Mouse (Mus musculus): Measurements from ENCODE around the gene Olfr305. TPM values are rescaled to one million over a fixed set of nuclear protein-coding genes. Genes with fewer than 3 reads are reported as not detected.
"Not testable (repeated sequence)": the region's sequence is repeated elsewhere in the genome, so short reads cannot be mapped to it uniquely, and the experiment has no call there.

Olfr305 gene
- polyA plus RNA-seq (2015; fragmentation: Nextera tagmentation; extraction: Ambion mirVana), result not detected in 2 replicates

DNA sequence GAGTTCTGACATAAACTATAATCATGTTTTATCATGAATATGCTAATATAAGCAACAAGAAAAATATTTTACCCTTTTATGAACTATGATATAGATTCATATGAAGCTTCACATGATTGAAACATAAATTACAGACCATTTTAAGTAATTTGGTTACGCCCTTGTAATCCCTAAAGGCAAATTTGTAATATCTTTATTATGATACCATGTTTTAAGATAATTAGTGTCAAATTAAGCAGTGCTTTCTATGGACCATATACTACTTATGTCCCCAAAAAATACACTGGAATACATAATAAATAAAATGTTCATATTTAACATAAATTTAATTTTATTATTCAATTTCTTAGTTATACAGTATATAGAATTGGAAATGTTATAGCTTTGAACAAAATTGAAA lies at the start of gene Olfr305:
Gene Olfr305, minus strand, starts transcription at position 101 of the 400 bp plus-strand sequence.
- no peak for ATAC-seq (ENCODE audit: low FRiP score)
- Histone ChIP-seq H3K36me3 (no peaks in the 10 kb centered on the region), H3K4me3 (no peak within 1 kb of the TSS), H3K27me3 (no peaks in the 10 kb centered on the region), H3K27ac (no peak within 1 kb of the TSS), H3K9me3 (no peaks in the 10 kb centered on the region), H3K9ac (no peak within 1 kb of the TSS), H3K4me2 (no peak within 1 kb of the TSS), H3K4me1 (replicated peaks) (no peaks in the 10 kb centered on the region)
- WGBS, result 81% methylated on average over 1 of the region's 1 CpGs

DNA sequence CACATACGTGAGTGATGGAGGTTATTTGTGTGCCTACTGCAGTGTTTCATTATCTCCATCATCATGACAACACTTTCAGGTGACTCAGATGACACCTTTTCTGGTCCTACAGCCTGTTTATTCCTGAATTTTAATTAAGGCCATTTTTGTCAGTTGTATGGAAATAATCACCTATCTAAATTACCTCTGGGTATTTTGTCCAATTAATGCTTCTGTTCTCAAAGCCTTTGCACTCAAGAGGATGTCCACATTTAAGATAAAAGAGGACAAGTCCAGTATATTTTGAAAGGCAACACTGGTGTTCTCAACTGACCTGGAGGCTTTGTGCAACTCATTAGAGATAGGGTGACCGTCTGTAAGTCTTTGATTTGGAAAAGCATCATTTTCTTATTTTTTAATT lies 36.8 kb upstream of the Olfr305 start, which contains the start of gene Olfr301:
Gene Olfr301, plus strand, starts transcription at position 301 of the 400 bp plus-strand sequence.
- WGBS, result 88% methylated on average over 2 of the region's 2 CpGs
- Histone ChIP-seq H3K27me3 (no peaks in the 10 kb centered on the region), H3K36me3 (no peaks in the 10 kb centered on the region), H3K9ac (no peak within 1 kb of the TSS), H3K4me3 (no peak within 1 kb of the TSS), H3K4me1 (replicated peaks) (no peaks in the 10 kb centered on the region), H3K9me3 (no peaks in the 10 kb centered on the region), H3K4me2 (no peak within 1 kb of the TSS), H3K27ac (no peak within 1 kb of the TSS)
- ATAC-seq (ENCODE audit: low FRiP score), result no peak

DNA sequence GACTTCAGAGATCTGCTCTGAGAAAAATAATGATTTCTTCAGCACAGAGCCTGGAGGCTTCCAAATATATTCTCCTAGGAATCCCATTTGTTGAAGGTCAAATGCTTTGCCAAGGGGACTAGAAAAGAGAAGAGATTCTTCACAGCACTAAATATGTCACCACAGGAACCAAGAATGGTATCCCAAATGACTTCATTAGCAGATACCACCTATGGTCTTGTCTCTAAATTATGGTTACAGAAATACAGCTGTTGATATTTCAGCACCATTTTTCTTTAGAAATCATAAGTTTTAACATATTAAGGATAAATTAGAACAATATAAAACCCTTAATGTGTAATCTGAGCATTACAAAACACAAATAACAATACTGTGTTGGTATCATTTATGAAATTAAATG lies 31.0 kb upstream of the Olfr305 start, which contains the start of gene Olfr303:
Gene Olfr303, minus strand, starts transcription at position 101 of the 400 bp plus-strand sequence.
- Histone ChIP-seq H3K9ac (no peak within 1 kb of the TSS), H3K4me2 (no peak within 1 kb of the TSS), H3K27me3 (no peaks in the 10 kb centered on the region), H3K9me3 (no peaks in the 10 kb centered on the region), H3K27ac (no peak within 1 kb of the TSS), H3K4me3 (no peak within 1 kb of the TSS), H3K36me3 (no peaks in the 10 kb centered on the region), H3K4me1 (replicated peaks) (no peaks in the 10 kb centered on the region)
- no peak for ATAC-seq (ENCODE audit: low FRiP score)

DNA sequence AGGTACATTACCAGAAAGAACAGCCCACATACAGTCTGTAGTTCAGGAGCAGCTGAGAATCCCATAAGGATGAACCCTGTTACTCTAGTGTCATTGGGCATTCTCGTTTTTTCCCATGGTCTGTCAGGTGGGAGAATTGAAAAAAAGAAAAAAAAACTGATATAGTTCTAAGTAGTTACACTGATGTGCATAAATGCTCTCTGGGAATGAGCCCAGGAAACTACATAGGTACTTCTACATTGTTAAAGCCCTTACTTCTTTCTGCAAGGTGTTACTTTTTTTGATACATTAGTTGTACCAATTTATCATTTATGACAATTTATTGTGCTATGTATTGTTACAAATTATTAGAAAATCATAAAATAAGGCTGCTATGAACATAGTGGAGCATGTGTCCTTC lies 19.8 kb upstream of the Olfr305 start, which contains the start of gene Olfr304:
Gene Olfr304, minus strand, starts transcription at position 101 of the 400 bp plus-strand sequence.
- ATAC-seq (ENCODE audit: low FRiP score), result no peak
- Histone ChIP-seq H3K36me3 (no peaks in the 10 kb centered on the region), H3K9me3 (no peaks in the 10 kb centered on the region), H3K27me3 (no peaks in the 10 kb centered on the region), H3K4me2 (no peak within 1 kb of the TSS), H3K4me1 (replicated peaks) (no peaks in the 10 kb centered on the region), H3K27ac (no peak within 1 kb of the TSS), H3K9ac (no peak within 1 kb of the TSS), H3K4me3 (no peak within 1 kb of the TSS)
- 88% methylated on average over 1 of the region's 1 CpGs for WGBS

DNA sequence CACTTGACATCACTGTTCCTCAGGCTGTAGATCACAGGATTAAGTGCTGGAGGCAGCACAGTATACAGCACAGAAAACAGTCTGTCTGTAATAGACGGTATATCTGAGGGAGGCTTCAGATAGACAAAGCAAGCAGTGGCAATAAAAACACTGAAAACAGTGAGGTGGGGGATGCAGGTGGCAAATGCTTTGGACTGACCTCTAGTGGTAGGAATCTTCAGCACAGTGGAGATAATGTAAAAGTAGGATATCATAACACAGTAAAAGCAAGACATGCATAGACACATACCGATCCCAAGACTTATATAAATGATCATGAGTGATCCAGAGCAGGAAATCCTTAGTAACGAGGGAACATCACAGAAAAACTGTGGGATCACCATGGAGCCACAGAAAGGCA lies 19.0 kb upstream of the Olfr305 start:
- WGBS, result 80% methylated on average over 3 of the region's 3 CpGs
- H3K9me3 ChIP-seq, result no peaks in the 10 kb centered on the region
- no peak overlapping the region for H3K4me2 ChIP-seq
- no peak overlapping the region for H3K27ac ChIP-seq
- H3K9ac ChIP-seq, result no peak overlapping the region
- H3K4me1 ChIP-seq (replicated peaks), result no peaks in the 10 kb centered on the region
- no peaks in the 10 kb centered on the region for H3K36me3 ChIP-seq
- ATAC-seq (ENCODE audit: low FRiP score), result no peak
- H3K4me3 ChIP-seq, result no peak overlapping the region
- no peaks in the 10 kb centered on the region for H3K27me3 ChIP-seq

DNA sequence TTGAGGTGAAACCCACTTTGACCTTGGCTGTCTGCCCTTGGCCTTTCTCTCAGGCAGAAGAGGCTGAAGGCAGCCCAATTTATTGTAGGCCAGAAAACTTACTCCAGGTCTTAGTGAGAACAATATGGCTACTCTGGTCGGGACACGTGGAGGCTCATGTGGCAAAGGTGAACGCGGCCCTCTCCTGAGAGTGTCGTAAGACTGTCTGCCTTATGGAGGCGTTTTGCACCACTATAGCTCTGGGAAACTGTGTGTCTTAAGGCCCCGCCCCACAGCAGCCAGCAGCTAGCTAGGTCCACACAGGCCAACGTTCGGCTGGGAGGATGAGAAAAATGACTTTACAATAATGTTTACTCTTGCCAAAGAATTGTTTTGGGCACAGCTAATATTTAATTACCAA lies 20.4 kb downstream of the Olfr305 start:
- H3K9me3 ChIP-seq; H3K4me1 ChIP-seq (replicated peaks); H3K4me3 ChIP-seq; H3K27ac ChIP-seq; H3K4me2 ChIP-seq; H3K9ac ChIP-seq; H3K27me3 ChIP-seq; H3K36me3 ChIP-seq; ATAC-seq (ENCODE audit: low FRiP score): not testable (repeated sequence)
- 90% methylated on average over 9 of the region's 9 CpGs for WGBS

DNA sequence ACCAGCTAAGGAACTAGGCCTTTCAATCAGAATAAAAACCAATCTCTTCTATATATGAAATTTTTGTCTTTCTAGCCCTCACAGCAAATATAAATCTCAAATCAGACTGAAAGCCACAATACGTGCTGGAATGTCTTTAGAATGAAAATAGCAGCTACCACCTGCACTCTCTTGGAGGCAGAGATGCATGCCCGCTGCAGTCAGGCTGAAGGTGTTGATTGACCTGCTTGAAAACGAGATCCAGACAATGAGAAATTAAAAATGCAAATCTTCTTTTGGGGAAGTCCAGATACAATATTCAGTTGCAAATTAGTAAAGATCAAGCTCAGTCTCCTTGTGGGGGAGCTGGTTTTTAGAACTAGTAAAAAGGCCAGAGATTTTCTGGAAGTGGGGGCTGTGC lies 22.5 kb downstream of the Olfr305 start:
- H3K4me3 ChIP-seq, result no peak overlapping the region
- no peaks in the 10 kb centered on the region for H3K27me3 ChIP-seq
- 74% methylated on average over 3 of the region's 3 CpGs for WGBS
- ATAC-seq (ENCODE audit: low FRiP score), result no peak
- H3K27ac ChIP-seq, result no peak overlapping the region
- no peaks in the 10 kb centered on the region for H3K36me3 ChIP-seq
- H3K9ac ChIP-seq, result no peak overlapping the region
- H3K4me1 ChIP-seq (replicated peaks), result no peaks in the 10 kb centered on the region
- no peaks in the 10 kb centered on the region for H3K9me3 ChIP-seq
- no peak overlapping the region for H3K4me2 ChIP-seq

DNA sequence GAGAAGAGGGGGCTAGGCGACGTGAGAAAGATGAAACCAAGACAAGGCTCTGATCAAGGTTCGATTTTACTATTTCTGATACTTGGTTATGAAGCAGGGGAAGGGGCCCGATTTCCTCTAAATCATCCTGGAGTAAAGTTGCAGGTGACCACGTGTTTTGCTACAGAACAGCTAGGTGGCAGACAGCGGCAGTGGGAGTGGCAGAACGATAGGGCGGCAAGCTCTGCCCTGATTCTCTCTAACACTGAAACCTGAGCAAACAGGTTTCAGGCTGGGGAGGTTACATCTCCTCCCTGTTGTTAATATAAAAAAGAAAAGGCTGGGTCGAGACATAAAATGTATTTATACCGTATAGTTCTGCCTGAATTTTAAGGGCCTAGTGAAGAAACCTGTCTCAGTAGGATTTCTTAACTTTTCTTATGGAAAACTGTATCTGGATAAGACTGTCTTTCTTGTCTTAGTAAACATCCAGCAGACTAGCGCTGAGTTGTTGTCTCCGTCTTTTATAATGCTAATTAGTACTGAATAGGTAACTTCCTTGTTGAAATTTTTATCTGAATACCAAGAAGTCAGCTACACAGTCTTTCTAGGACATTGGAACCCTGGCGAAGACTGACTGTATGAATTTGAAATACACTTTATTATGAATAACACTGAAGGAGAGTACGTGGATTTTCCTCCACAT lies 23.7 kb downstream of the Olfr305 start:
- no peaks in the 10 kb centered on the region for H3K36me3 ChIP-seq
- no peaks in the 10 kb centered on the region for H3K4me1 ChIP-seq (replicated peaks)
- H3K4me3 ChIP-seq, result no peak overlapping the region
- H3K27ac ChIP-seq, result no peak overlapping the region
- no peaks in the 10 kb centered on the region for H3K9me3 ChIP-seq
- no peaks in the 10 kb centered on the region for H3K27me3 ChIP-seq
- H3K9ac ChIP-seq, result no peak overlapping the region
- H3K4me2 ChIP-seq, result no peak overlapping the region
- no peak for ATAC-seq (ENCODE audit: low FRiP score)
- 82% methylated on average over 14 of the region's 14 CpGs for WGBS

DNA sequence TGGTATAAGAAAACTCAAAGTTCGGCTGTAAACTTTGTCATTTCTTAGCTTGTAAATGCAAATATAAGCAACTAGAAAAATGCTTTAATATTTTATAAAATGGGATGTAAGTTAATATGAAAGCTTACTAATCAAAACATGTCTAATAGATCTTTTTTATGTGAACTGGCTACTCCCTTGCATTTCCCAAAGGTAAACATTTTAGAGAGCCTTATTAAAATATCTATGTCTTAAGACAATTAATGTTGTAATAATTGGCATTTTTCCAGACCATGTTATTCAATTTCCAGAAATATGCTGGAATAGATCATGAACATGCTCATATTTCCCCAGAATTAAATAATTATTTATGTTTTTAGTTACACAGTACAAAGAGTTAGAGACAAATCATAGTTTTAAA lies 29.2 kb downstream of the Olfr305 start, which contains the start of gene Olfr307:
Gene Olfr307, minus strand, starts transcription at position 101 of the 400 bp plus-strand sequence.
- no peak within 1 kb of the TSS for H3K9ac ChIP-seq
- no peak within 1 kb of the TSS for H3K4me3 ChIP-seq
- no peak within 1 kb of the TSS for H3K27ac ChIP-seq
- H3K9me3 ChIP-seq, result no peaks in the 10 kb centered on the region
- WGBS, result 72% methylated on average over 1 of the region's 1 CpGs
- no peaks in the 10 kb centered on the region for H3K36me3 ChIP-seq
- no peak for ATAC-seq (ENCODE audit: low FRiP score)
- no peaks in the 10 kb centered on the region for H3K4me1 ChIP-seq (replicated peaks)
- no peaks in the 10 kb centered on the region for H3K27me3 ChIP-seq
- no peak within 1 kb of the TSS for H3K4me2 ChIP-seq

DNA sequence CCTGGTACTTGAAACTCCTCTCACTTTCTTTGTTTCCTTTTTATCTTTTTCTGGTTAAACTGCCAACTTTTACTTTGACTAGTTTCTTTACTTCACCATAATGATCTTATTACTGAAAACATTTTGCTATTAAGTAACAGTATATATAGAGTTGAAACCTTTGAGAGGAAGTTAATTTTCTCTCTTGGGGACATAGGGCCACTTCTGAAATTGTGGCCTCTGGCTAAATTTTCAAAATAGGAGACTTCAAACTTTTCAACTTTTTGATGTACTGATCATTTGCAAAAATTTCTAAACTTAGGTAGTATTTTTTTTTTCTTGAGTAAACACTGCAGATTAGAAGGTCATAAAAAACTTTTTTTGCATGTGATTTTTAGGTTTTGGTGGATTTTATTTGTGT lies 41.2 kb downstream of the Olfr305 start, which contains the start of gene Olfr308:
Gene Olfr308, minus strand, starts transcription at position 101 of the 400 bp plus-strand sequence.
- H3K9me3 ChIP-seq, result no peaks in the 10 kb centered on the region
- H3K9ac ChIP-seq, result no peak within 1 kb of the TSS
- no peak for ATAC-seq (ENCODE audit: low FRiP score)
- no peaks in the 10 kb centered on the region for H3K36me3 ChIP-seq
- no peak within 1 kb of the TSS for H3K4me2 ChIP-seq
- no peaks in the 10 kb centered on the region for H3K4me1 ChIP-seq (replicated peaks)
- no peak within 1 kb of the TSS for H3K4me3 ChIP-seq
- H3K27me3 ChIP-seq, result no peaks in the 10 kb centered on the region
- no peak within 1 kb of the TSS for H3K27ac ChIP-seq

DNA sequence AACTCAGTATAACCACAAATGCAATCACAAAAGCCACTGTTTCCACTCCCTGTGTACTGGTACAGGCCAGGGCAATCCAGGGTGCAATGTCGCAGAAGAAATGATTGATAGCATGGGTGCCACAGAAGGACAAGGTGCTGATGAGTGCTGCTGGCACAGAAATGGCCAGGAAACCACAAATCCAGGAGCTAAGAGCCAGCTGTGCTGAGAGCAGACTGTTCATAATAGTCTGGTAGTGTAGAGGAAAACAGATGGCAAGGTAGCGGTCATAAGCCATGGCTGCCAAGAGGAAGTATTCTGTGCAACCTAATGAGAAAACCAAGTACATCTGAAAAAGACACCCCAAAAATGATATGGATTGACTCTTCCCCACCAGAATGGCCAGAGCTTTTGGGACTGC lies 45.4 kb downstream of the Olfr305 start:
- no peaks in the 10 kb centered on the region for H3K27me3 ChIP-seq
- H3K9me3 ChIP-seq, result no peaks in the 10 kb centered on the region
- H3K36me3 ChIP-seq, result no peaks in the 10 kb centered on the region
- H3K27ac ChIP-seq, result no peak overlapping the region
- H3K4me3 ChIP-seq, result no peak overlapping the region
- ATAC-seq (ENCODE audit: low FRiP score), result no peak
- no peak overlapping the region for H3K4me2 ChIP-seq
- no peak overlapping the region for H3K9ac ChIP-seq
- no peaks in the 10 kb centered on the region for H3K4me1 ChIP-seq (replicated peaks)
- WGBS, result 91% methylated on average over 2 of the region's 2 CpGs

DNA sequence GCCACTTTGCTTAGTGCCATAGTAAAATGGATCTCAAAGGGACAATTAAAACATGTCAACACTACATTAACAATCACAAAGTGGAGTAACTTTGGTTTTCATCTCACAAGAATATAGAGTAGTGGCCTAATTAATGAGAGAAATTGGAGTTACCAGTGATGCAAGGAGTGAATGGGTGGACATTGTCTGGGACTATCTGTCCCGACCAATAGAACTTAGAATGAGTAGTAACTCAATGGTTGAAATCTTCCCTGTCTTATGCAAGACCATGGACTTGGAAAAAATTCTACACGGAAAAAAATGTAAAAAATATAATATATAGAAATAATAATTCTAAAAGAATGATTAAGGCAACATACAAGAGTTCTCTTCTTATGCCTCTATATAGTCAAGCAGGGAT lies 53.1 kb downstream of the Olfr305 start, which contains the start of gene Olfr309:
Gene Olfr309, minus strand, starts transcription at position 101 of the 400 bp plus-strand sequence.
- no peak within 1 kb of the TSS for H3K4me3 ChIP-seq
- no peaks in the 10 kb centered on the region for H3K27me3 ChIP-seq
- no peaks in the 10 kb centered on the region for H3K9me3 ChIP-seq
- 76% methylated on average over 2 of the region's 2 CpGs for WGBS
- H3K4me1 ChIP-seq (replicated peaks), result no peaks in the 10 kb centered on the region
- H3K4me2 ChIP-seq, result no peak within 1 kb of the TSS
- H3K27ac ChIP-seq, result no peak within 1 kb of the TSS
- H3K36me3 ChIP-seq, result no peaks in the 10 kb centered on the region
- ATAC-seq (ENCODE audit: low FRiP score), result no peak
- H3K9ac ChIP-seq, result no peak within 1 kb of the TSS
